ENCODE assay signal across 21 mouse cellular contexts in the genomic region with DNA sequence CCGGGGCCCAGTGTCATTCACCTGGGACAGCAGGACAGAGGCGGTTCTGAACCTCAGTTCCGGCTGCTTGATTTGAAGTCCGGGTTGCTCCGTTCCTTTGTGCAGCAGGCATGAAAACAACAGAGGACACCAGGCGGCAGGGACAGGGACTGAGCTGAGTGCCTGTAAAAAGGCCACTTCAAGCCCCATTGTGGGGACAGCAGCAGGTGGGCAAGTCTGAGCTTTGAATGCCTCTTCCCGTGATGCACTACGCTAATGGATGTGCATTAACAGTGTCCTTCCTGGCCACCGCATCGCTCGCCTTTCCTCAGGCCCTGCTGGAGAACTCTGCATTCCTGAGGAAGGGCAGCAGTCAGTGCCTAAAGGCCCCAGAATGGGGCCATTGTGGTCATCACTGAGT. TPM values are rescaled to one million over a fixed set of nuclear protein-coding genes. Genes with fewer than 3 reads are reported as not detected.
DNase-seq lines count a peak whose midpoint lies in the region; ATAC-seq and TF ChIP-seq lines count a peak whose summit lies in the region.
"Had no signal": no experiment of that assay in that cellular context is flagged by ENCODE, and none has a peak within 500 bp of the region (broad histone marks: within the 10 kb centered on the region; RNA-seq: fewer than 3 reads in every experiment).

No protein-coding gene starts in this region.

- 5% methylated on average over 11 of the region's 11 CpGs for WGBS in hindbrain, postnatal 0 days
- 6% methylated on average over 11 of the region's 11 CpGs for WGBS in midbrain, embryonic 16.5 days
- 29% methylated on average over 11 of the region's 11 CpGs for WGBS in kidney, embryonic 15.5 days

- H3K4me2 ChIP-seq in hindbrain, postnatal 0 days (ENCODE audit: low read depth, low read length): no peak overlapping the region
- no peak overlapping the region for H3K4me2 ChIP-seq in midbrain, embryonic 16.5 days (ENCODE audit: low read length)
- H3K4me2 ChIP-seq in kidney, embryonic 15.5 days: no peak overlapping the region
- H3K4me2 ChIP-seq: embryonic facial prominence, embryonic 13.5 days; limb, embryonic 12.5 days had no signal

- H3K36me3 ChIP-seq in E14TG2a.4 (ENCODE audit: insufficient read depth, low read length): no peaks in the 10 kb centered on the region
- H3K36me3 ChIP-seq in hindbrain, postnatal 0 days (ENCODE audit: insufficient read depth, low read length): no peaks in the 10 kb centered on the region
- no peaks in the 10 kb centered on the region for H3K36me3 ChIP-seq in midbrain, embryonic 16.5 days (ENCODE audit: control insufficient read depth, insufficient read depth, low read length)
- H3K36me3 ChIP-seq in kidney, embryonic 15.5 days: no peaks in the 10 kb centered on the region
- H3K36me3 ChIP-seq: embryonic facial prominence, embryonic 13.5 days; limb, embryonic 12.5 days had no signal

- H3K9me3 ChIP-seq in E14TG2a.4 (ENCODE audit: low read length): no peaks in the 10 kb centered on the region
- H3K9me3 ChIP-seq in hindbrain, postnatal 0 days (ENCODE audit: low read length): no peaks in the 10 kb centered on the region
- H3K9me3 ChIP-seq in midbrain, embryonic 16.5 days (replicated peaks; ENCODE audit: control insufficient read depth, low read length, poor library complexity, severe bottlenecking): no peaks in the 10 kb centered on the region
- no peaks in the 10 kb centered on the region for H3K9me3 ChIP-seq in kidney, embryonic 15.5 days (replicated peaks)
- H3K9me3 ChIP-seq: embryonic facial prominence, embryonic 13.5 days; limb, embryonic 12.5 days had no signal

- H3K4me1 ChIP-seq in E14TG2a.4 (replicated peaks; ENCODE audit: low read depth, low read length): peaks cover 12% of the 10 kb centered on the region
- H3K4me1 ChIP-seq in hindbrain, postnatal 0 days (ENCODE audit: insufficient read depth, low read length): no peaks in the 10 kb centered on the region; the same call in 1 of the 2 replicates
- H3K4me1 ChIP-seq in midbrain, embryonic 16.5 days (ENCODE audit: control insufficient read depth, insufficient read depth, low read length): no peaks in the 10 kb centered on the region; the same call in 1 of the 2 replicates
- H3K4me1 ChIP-seq in kidney, embryonic 15.5 days: no peaks in the 10 kb centered on the region
- H3K4me1 ChIP-seq: embryonic facial prominence, embryonic 13.5 days; limb, embryonic 12.5 days had no signal

- peak overlapping the region; percentile 48 for H3K4me3 ChIP-seq in E14TG2a.4 (replicated peaks; ENCODE audit: low read length)
- no peak overlapping the region for H3K4me3 ChIP-seq in hindbrain, postnatal 0 days (ENCODE audit: low read length)
- no peak overlapping the region for H3K4me3 ChIP-seq in midbrain, embryonic 16.5 days (ENCODE audit: low read depth, low read length)
- no peak overlapping the region for H3K4me3 ChIP-seq in kidney, embryonic 15.5 days (replicated peaks)
- H3K4me3 ChIP-seq: embryonic facial prominence, embryonic 13.5 days; left cerebral cortex, adult 2 months; limb, embryonic 12.5 days had no signal

- H3K27ac ChIP-seq in hindbrain, postnatal 0 days: no peak overlapping the region
- no peak overlapping the region for H3K27ac ChIP-seq in midbrain, embryonic 16.5 days (ENCODE audit: low read length)
- no peak overlapping the region for H3K27ac ChIP-seq in kidney, embryonic 15.5 days
- H3K27ac ChIP-seq: embryonic facial prominence, embryonic 13.5 days; left cerebral cortex, adult 2 months; limb, embryonic 12.5 days; liver, embryonic 14.5 days had no signal

- peaks cover 16% of the 10 kb centered on the region for H3K27me3 ChIP-seq in E14TG2a.4 (ENCODE audit: insufficient read depth, low read length)
- H3K27me3 ChIP-seq in hindbrain, postnatal 0 days (ENCODE audit: insufficient read depth, low read length): no peaks in the 10 kb centered on the region
- H3K27me3 ChIP-seq in midbrain, embryonic 16.5 days (ENCODE audit: control insufficient read depth, insufficient read depth, low read depth, low read length): no peaks in the 10 kb centered on the region
- no peaks in the 10 kb centered on the region for H3K27me3 ChIP-seq in kidney, embryonic 15.5 days
- H3K27me3 ChIP-seq: limb, embryonic 12.5 days had no signal

- peak; percentile 22 for DNase-seq in embryo, embryonic 10 days (ENCODE audit: low spot score)
- DNase-seq in embryo, embryonic 9.5 days (ENCODE audit: extremely low spot score): no peak
- DNase-seq in hindbrain, postnatal 0 days (ENCODE audit: low spot score): no peak
- DNase-seq in right cerebral cortex, postnatal 4 days: no peak
- no peak for DNase-seq in kidney, postnatal 4 days
- DNase-seq: adrenal gland, adult 8-10 months; cerebellum, adult 11 months; cerebellum, postnatal 25 days; heart, postnatal 4 days; kidney, postnatal 14 days; lung, postnatal 10 days; thymus, postnatal 36 days had no signal

- ATAC-seq in hindbrain, postnatal 0 days: no peak
- peak; percentile 51; the same call in 1 of the 2 replicates for ATAC-seq in midbrain, embryonic 16.5 days
- ATAC-seq in kidney, embryonic 15.5 days (replicated peaks; ENCODE audit: low FRiP score): no peak
- ATAC-seq: intestine, embryonic 16.5 days had no signal

- TF ChIP-seq CTCF in E14TG2a.4 (conservative IDR thresholded peaks at IDR 0.05; ENCODE audit: low read length): no peak
- TF ChIP-seq CTCF in hindbrain, postnatal 0 days (IDR thresholded peaks at IDR 0.05; ENCODE audit: low read depth): 0 out of 2 replicates have a peak, but pooled peaks have one; percentile 10

- no peak overlapping the region for H3K9ac ChIP-seq in hindbrain, postnatal 0 days (replicated peaks; ENCODE audit: low read length)
- no peak overlapping the region; the same call in 1 of the 2 replicates for H3K9ac ChIP-seq in midbrain, embryonic 16.5 days (ENCODE audit: low read depth, low read length)
- H3K9ac ChIP-seq in kidney, embryonic 15.5 days: no peak overlapping the region
- H3K9ac ChIP-seq: embryonic facial prominence, embryonic 13.5 days; limb, embryonic 12.5 days; liver, embryonic 14.5 days had no signal

RNA-seq across cellular contexts. Expression of a gene that starts 12.7 kb away (rescaled TPM):
- 5.3 and 5.7 TPM in 2 replicates for total RNA-seq in hindbrain, postnatal 0 days (2014; rRNA removed)
- polyA plus RNA-seq in hindbrain, postnatal 0 days (2015; fragmentation: Nextera tagmentation; extraction: Ambion mirVana): 3.5 and 4.2 TPM in 2 replicates
- 5.2 and 7.2 TPM in 2 replicates for polyA plus RNA-seq in midbrain, embryonic 16.5 days (2015; fragmentation: Nextera tagmentation; extraction: Ambion mirVana)
- polyA plus RNA-seq in kidney, embryonic 15.5 days (2015; fragmentation: Nextera tagmentation; extraction: Ambion mirVana): 2.4 and 3.4 TPM in 2 replicates
- total RNA-seq: gastrocnemius, adult 18-20 months had no signal
